In genomic region chr5:92607492-92608229, GRCm38 (mm10) we compare ENCODE assay signal across 25 mouse cellular contexts. TPM values are rescaled to one million over a fixed set of nuclear protein-coding genes. Genes with fewer than 3 reads are reported as not detected.
"Had no signal": no experiment of that assay in that cellular context is flagged by ENCODE, and none has a peak within 500 bp of the region (broad histone marks: within the 10 kb centered on the region; RNA-seq: fewer than 3 reads in every experiment).

No protein-coding gene starts in this region.

- ATAC-seq: lung, postnatal 0 days; midbrain, embryonic 13.5 days; midbrain, embryonic 15.5 days had no signal

- H3K4me2 ChIP-seq: lung, embryonic 15.5 days; midbrain, embryonic 11.5 days; midbrain, embryonic 13.5 days; midbrain, embryonic 15.5 days; neural tube, embryonic 13.5 days; neural tube, embryonic 15.5 days had no signal

- H3K4me3 ChIP-seq: lung, embryonic 15.5 days; megakaryocyte, embryonic 14.5 days; midbrain, embryonic 13.5 days; midbrain, embryonic 15.5 days; neural tube, embryonic 13.5 days; neural tube, embryonic 15.5 days had no signal

- H3K9me3 ChIP-seq: lung, embryonic 15.5 days; megakaryocyte, embryonic 14.5 days; midbrain, embryonic 13.5 days; midbrain, embryonic 15.5 days; neural tube, embryonic 13.5 days; neural tube, embryonic 15.5 days had no signal

- H3K27ac ChIP-seq: lung, embryonic 15.5 days; macrophage; midbrain, embryonic 13.5 days; midbrain, embryonic 15.5 days; neural tube, embryonic 13.5 days; neural tube, embryonic 15.5 days had no signal

- H3K9ac ChIP-seq: lung, embryonic 15.5 days; midbrain, embryonic 13.5 days; midbrain, embryonic 15.5 days; neural tube, embryonic 13.5 days; neural tube, embryonic 15.5 days had no signal

- H3K36me3 ChIP-seq: midbrain, embryonic 13.5 days; midbrain, embryonic 15.5 days; neural tube, embryonic 13.5 days; neural tube, embryonic 15.5 days had no signal

- H3K27me3 ChIP-seq: lung, embryonic 15.5 days; neural tube, embryonic 15.5 days had no signal

- DNase-seq: lung, adult 2 months; lung, postnatal 14 days; lung, postnatal 36 days; retina, postnatal 1 day; right cerebral cortex, adult 18-20 months; right cerebral cortex, postnatal 25 days; right cerebral cortex, postnatal 4 days; spleen, adult 18-20 months; thymus, adult 18-20 months; thymus, postnatal 14 days; thymus, postnatal 36 days had no signal

RNA-seq across cellular contexts. Expression of gene Fam47e, which starts 52.8 kb away (rescaled TPM):
- total RNA-seq: megakaryocyte progenitor cell, adult 5-6 weeks; monocyte, adult 5-6 weeks had no signal
- polyA plus RNA-seq: macrophage; midbrain, embryonic 11.5 days; midbrain, embryonic 13.5 days; neural tube, embryonic 11.5 days; small intestine, adult 2 months; stomach, embryonic 14.5 days had no signal
